Mouse (Mus musculus): Measurements from ENCODE around the gene Pmpcb.

DNA sequence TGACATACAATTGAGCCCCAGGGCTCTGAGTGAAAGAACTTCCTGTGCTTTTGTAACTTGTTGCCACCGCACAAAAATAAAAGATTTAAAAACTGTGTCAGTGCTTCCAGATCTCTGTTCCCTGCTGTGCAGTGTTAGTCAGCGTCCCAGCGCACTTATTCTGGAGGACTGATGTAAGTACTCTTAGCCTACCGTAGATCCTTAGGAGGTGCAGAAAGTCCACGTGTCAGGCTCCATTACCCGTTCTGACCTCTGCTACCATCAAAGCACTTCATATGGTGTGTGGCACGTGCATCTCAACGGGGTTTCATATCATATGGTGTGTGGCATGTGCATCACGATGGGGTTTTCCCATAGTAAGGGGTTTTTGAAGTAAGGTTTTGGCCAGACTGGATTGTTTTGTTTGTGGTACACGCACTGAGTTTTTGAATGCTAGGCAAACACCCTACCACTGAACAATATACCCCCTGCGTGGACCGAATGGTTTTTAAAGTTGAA is 66.8 kb downstream of the Pmpcb start:
- TF ChIP-seq CTCF (IDR thresholded peaks at IDR 0.05; ENCODE audit: control insufficient read depth, insufficient read depth, insufficient read length) (no peak), MYOG (IDR thresholded peaks at IDR 0.05; ENCODE audit: control insufficient read depth, extremely low read depth, insufficient read length) (no peak), USF1 (IDR thresholded peaks at IDR 0.05; ENCODE audit: low read depth) (no peak), CEBPB (IDR thresholded peaks at IDR 0.05; ENCODE audit: low read depth) (no peak), MAX (IDR thresholded peaks at IDR 0.05) (no peak)

All from C2C12 (cell line).